Mouse (Mus musculus) right cerebral cortex, adult 18-20 months (tissue): Measurements from ENCODE around the gene Ncoa6.
"Not testable (repeated sequence)": the region's sequence is repeated elsewhere in the genome, so short reads cannot be mapped to it uniquely, and the experiment has no call there.

Experiments
- DNase-seq: peaks from one replicate; pipeline ENCODE4 v3.0.0; 2022; ENCODE audit warnings: mixed read lengths

Gene Ncoa6

GRCm38 (mm10) chr2:155473570-155474088, at the start of gene Ncoa6:
TSS of gene Ncoa6 (minus strand) at chr2:155473894.
- peak; percentile 65 for DNase-seq

GRCm38 (mm10) chr2:155518531-155519270, 45.0 kb upstream of the Ncoa6 start:
- DNase-seq, result no peak

GRCm38 (mm10) chr2:155517455-155518423, 44.0 kb upstream of the Ncoa6 start, which contains the start of the genes Acss2 and Ggt7:
TSS of gene Acss2 (plus strand) at chr2:155517948.
TSS of gene Ggt7 (minus strand) at chr2:155518237.
- peak; percentile 99 for DNase-seq

DNA sequence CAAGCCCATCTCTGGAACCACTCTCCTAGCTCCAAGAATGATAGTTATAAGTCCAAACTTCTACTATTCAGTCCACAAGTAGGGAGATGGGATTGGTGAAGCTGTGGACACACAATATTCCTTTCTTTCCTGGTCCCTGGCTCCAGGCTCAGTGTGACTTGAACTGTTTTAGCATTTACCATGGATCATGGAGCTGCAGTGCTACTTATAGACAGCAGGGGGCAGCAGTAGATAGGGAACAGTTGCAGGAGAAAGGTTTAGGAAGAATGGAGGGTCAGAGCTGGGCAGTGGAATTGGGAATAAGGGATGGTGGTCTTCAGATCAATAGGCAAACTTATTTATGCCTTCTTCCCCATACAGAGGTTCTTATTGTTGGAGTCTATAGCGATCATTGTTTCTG, 42.2 kb upstream of the Ncoa6 start:
- peak; percentile 75 for DNase-seq

GRCm38 (mm10) chr2:155514666-155515065, 41.0 kb upstream of the Ncoa6 start:
- DNase-seq, result peak; percentile 94

DNA sequence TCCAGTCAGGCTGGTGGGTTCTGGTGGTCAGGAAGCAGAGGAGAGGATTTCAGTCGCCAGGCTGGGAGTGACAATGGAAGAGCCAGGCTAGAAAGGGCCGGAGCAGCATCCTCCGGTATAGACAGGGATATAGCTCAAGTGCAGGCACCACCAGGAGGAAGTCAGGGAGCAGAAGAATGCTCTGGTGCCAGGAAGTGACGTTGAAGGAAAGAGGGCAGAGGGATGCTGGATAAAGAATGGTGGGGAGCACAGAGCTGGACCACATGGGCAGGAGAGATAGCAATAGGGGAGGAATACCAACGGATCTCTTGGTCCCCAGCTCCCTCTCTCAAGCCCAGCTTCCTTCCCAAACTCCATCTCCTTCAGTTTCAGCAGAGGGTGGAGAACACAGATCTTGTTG, 39.8 kb upstream of the Ncoa6 start:
- DNase-seq, result peak; percentile 44

GRCm38 (mm10) chr2:155512479-155512878, 38.8 kb upstream of the Ncoa6 start:
- peak; percentile 50 for DNase-seq

- DNase-seq, result peak; percentile 71
These were observed 34.2 kb upstream of the Ncoa6 start for GRCm38 (mm10) chr2:155507721-155508470.

DNA sequence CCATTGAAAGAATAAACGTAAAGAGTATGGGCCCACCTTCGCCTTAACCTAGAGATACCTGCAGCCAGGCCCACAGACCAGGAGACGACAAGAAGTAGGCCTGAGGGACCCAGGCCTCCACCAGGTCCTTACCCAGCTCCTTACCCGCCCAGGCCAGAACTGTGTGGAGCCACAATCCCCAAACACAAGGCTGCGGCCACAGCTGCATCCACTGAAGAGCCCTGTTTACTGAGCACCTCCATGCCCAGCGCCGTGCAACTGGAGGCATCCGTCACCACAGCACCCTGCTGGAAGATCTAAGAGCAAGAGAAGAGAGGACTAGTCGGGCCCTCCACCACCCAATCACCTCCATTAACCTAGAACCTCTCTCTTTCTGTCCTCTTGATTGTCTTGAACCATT, 32.1 kb upstream of the Ncoa6 start:
- DNase-seq, result no peak

GRCm38 (mm10) chr2:155504440-155505355, 31.0 kb upstream of the Ncoa6 start:
- DNase-seq, result peak; percentile 46

DNA sequence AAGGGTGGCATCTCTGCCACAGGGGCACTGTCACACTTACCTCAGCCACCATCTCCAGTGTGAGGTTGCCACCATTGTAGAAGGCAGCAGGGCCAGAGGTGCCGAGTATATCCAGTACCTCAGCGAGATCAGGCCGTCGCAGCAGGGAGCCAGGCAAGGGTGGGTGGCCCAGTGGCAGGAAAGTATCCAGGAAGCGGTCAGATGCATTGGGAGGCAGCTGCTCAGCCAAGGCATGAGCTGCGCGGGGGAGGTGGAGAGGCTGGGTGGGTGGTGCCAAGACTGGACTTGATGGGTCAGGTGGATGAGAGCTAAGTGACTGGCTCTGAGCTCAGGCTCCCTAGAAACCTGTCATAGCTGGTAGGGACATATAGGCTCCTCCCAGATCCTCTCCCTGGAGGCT, 28.9 kb upstream of the Ncoa6 start:
- peak; percentile 71 for DNase-seq

GRCm38 (mm10) chr2:155490998-155491397, 17.3 kb upstream of the Ncoa6 start:
- no peak for DNase-seq

GRCm38 (mm10) chr2:155482021-155482420, 8.3 kb upstream of the Ncoa6 start:
- DNase-seq, result no peak

DNA sequence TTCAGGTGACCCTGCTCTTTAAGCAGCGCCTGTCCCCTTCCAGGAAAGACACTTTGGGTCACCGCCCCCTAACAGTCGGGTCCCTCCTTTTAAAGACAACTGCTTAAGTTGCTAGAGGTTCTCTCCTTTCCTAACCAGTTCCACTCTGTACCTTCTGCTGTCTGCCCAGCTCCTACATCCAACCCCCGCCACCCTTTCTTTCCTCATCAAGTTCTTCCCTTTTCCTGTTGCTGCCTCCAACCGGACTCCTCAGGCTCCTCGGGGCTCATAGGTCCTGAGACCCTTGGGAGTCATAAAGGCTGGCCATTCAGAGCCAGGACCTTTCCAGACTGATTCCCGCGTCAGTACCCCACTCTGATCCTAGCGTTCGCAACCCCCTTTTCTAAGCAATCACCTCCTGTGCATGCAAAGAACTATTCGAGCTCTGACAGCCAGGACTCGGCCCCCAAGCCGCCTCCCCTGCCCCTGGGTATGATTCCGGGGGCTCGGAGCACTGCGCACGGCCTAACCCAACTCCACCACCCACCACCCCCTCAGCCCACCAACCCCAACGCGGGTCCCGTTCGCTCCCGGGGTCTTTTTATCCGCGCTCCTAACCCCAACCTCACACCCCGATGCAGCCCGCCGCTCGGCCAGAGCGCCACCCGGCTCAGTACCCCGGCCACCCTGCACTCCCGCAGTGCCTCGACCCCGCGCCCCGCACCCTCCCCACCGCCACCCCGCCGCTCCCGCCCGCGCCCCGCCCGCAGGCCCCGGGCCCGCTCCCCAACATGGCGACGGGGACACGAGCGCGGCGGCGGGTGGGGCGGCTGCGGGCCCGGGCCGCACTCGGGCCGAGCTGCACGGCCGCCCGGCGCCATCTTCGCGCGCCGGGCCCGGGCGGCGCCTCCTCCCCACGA, 774 bp downstream of the Ncoa6 start:
- peak; percentile 19 for DNase-seq

DNA sequence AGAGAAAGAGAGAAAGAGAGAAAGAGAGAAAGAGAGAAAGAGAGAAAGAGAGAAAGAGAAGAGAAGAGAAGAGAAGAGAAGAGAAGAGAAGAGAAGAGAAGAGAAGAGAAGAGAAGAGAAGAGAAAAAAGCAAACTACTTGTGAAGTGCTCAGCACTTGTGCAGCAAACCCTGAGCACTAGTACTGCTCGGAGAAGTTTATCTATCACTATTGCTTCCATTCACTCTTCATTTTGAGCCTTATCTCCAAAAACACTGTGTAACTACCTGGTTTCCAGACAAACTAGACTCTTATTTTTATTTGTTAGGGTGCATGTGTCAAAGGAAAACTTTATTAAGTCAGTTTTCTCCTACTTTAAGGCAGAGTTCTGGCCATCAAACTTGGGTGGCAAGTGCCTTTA, 6.8 kb downstream of the Ncoa6 start:
- no peak for DNase-seq

GRCm38 (mm10) chr2:155453591-155453990, 20.1 kb downstream of the Ncoa6 start:
- peak; percentile 5 for DNase-seq

DNA sequence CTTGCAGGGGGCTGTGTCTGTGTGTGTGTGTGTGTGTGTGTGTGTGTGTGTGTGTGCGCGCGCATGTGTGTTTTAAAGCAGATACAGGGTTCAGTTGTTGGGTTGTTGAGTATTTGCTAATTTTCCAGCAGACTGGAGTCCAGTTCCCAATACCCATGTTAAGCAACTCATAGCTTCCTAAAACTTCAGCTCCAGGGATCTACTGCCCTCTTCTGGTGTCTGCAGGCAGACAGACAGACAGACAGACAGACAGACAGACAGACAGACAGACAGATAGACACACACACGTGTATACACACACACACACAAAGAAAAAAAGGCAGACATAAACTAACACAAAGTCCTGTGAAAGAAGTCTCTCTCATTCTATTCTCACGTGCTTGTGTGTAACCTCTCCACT, 22.4 kb downstream of the Ncoa6 start:
- DNase-seq, result no peak

DNA sequence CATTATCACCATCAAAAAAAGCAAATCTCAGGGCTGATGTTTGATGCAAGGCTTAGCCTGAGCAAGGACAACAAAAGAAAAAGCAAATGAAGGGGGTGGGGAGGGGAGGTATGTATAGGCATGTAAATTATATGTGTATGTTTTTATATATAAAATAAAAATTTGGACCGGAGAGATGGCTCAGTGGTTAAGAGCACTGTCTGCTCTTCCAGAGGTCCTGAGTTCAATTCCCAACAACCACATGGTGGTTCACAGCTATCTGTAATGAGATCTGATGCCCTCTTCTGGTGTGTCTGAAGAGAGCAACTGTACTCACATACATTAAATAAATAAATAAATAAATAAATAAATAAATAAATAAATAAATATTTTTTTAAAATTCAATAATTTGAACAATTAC, 25.8 kb downstream of the Ncoa6 start:
- not testable (repeated sequence) for DNase-seq

- DNase-seq, result no peak
These were observed 30.2 kb downstream of the Ncoa6 start for GRCm38 (mm10) chr2:155443446-155443845.

DNA sequence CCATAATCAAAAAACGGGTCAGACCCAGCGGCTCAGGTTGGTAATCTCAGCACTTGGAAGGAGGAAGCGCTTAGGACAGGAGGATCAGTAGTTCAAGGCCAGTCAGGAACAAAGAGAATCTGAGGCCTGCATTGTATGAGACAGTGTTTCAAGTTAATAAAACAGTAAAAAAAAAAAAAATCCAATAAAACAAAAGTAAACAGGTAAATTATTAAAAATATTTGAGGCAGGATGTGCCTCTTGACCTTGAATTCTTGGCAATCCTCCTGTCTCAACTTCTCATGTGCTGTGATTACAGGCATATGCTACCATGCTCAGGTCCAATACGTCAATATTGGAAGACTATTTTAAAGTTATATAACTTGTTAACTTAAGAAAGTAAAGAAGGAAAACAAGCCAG, 30.8 kb downstream of the Ncoa6 start:
- no peak for DNase-seq
